Mouse (Mus musculus) urinary bladder, adult 18-20 months (tissue): ENCODE data around the gene Dmac2.

Experiments used
- DNase-seq, 2 experiments: peaks; one replicate each; pipeline ENCODE4 v3.0.0; 2022; ENCODE audit warnings: low spot score in 2 of 2, mixed read lengths in 2 of 2

Gene Dmac2

GRCm38 (mm10) chr7:25652244-25652759 is 33.1 kb downstream of the Dmac2 start:
- no peak for DNase-seq

- no peak for DNase-seq
These were observed 36.6 kb downstream of the Dmac2 start for GRCm38 (mm10) chr7:25655601-25656428.

DNA sequence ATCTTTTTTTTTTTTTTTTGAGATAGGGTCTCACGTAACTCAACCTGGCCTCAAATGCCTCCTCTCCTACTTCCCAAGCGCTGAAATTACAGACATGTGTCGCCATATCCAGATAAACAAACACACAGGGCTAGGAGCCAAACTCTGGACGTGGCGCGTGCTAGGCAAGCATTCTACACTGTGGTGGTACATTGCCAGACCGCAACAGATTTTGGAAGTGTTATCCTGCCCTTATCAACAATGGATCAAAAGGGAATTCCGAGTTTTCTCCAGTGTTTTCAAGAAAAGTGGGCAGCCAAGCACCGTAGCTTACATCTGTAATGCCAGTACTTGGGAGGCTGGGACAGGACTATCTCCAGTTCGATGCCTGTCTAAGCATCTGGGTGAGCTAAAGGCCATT is 38.6 kb downstream of the Dmac2 start:
- no peak for DNase-seq

GRCm38 (mm10) chr7:25658657-25659472 is 39.7 kb downstream of the Dmac2 start, which contains the start of the genes Bckdha and Exosc5:
Bckdha (minus strand) TSS chr7:25658981.
Exosc5 (plus strand) TSS chr7:25659164.
- DNase-seq, result peak; percentile 92 to 98

DNA sequence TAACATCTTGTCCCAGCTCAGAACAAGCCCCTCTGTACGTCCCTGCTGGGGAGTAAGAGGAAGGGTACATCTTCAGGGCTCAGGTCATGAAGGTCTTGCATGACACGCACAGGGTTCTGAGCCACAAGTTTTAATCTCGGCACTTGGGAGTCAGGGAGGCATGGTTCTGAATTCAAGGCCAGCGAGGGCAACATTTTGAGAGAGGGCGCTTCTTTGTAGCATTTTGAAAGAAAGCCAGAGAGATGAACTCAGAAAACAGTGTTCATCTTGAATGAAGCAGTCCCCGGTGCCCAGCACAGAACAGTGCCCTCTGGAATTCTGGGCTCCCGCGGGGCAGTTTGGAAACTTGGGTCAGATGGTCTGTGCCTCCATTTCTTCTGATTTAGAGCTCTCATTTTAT is 47.2 kb downstream of the Dmac2 start:
- DNase-seq, result no peak

DNA sequence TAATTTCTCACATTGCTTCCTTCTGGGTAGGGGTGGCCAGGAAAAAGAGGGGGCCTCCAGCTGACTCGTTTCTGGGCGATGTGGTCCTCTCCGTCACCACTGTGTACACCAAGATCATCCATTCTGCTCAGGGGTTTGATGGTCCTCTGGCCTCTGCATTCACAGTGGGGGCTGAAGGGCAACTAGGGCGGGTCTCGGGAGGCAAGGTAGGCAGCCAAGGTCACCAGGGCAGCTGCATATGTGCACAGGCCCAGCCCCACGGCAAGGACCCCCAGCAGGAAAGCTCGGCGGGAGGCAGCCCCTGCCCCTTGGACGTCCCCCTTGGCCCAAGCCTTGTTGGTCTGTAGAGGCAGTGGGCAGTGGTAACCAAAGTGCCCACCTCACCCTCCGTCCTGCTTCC is 49.9 kb downstream of the Dmac2 start:
- DNase-seq, result no peak

- DNase-seq, result no peak
These were observed 50.4 kb downstream of the Dmac2 start for GRCm38 (mm10) chr7:25669631-25670030.

GRCm38 (mm10) chr7:25670096-25670495 is 50.9 kb downstream of the Dmac2 start:
- no peak for DNase-seq

GRCm38 (mm10) chr7:25671686-25672085 is 52.5 kb downstream of the Dmac2 start:
- no peak for DNase-seq

- DNase-seq, result no peak
These were observed 53.2 kb downstream of the Dmac2 start for GRCm38 (mm10) chr7:25672442-25672841.

GRCm38 (mm10) chr7:25674297-25674696 is 55.1 kb downstream of the Dmac2 start:
- DNase-seq, result no peak

DNA sequence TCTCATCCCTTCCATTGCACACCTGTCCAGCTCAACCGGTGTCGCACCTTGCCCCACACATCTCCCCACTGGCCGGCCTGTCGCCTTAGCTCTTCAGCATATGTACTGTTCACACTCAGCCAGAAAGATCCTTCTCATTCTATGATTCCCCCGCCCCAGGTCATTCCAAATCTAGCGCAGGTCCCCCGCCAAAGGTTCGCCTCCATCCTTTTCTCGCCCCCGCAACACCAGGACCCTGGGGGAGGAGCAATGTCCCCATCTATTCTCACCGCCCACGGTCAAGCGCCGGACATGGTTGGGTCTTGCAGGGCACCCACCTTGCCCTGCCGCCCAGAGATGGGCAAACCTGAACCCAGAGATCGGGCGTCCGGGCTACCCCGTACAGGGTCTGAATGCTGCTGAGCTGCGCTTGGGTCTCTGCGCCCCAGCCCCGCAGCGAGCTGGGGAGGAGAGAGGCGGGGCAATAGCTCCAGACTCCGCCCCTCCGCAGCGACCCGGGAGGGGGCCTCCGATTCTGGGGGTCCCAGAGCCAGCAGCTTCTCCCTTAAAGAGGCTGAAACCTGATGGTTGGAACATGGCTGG is 55.6 kb downstream of the Dmac2 start, which contains the start of gene Tmem91:
Gene Tmem91 (minus strand): TSS at position 448 of the 582 bp plus-strand sequence.
- no peak for DNase-seq
